Mouse (Mus musculus): ENCODE data around the gene Smyd1. TPM values are rescaled to one million over a fixed set of nuclear protein-coding genes. Genes with fewer than 3 reads are reported as not detected.

The Smyd1 gene
- polyA plus RNA-seq, 1 experiment from 2014 or later = 0.56 TPM

DNA sequence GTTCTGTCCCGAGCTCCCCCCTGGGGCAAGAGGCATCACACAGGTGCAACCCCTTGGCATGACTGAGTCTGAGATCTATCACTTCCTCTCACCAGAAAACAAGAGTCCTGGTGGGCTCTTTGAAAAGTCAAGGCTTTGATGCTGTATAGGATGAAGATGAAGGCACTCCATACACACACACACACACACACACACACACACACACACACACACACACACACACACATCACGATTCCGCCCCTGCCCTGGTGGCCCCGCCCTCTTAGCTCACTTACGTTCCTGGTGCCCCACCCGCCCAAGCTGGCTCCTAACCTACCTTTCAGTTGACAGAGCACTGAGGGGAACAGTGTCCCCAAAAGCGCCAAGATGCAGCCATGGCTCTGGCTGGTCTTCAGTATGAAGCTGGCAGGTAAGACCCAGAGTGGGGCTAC is 473 bp upstream of the Smyd1 start, which contains the start of gene Cd8b1:
Gene Cd8b1 (plus strand): TSS at position 298 of the 431 bp plus-strand sequence.
- Histone ChIP-seq H3K27ac (replicated peaks) (no peak within 1 kb of the TSS), H3K4me3 (ENCODE audit: low read depth, low read length) (no peak within 1 kb of the TSS), H3K4me2 (replicated peaks; ENCODE audit: low read depth) (no peak within 1 kb of the TSS), H3K9me3 (ENCODE audit: control insufficient read depth, low read length) (no peaks in the 10 kb centered on the region), H3K36me3 (ENCODE audit: control insufficient read depth, insufficient read depth, low read length) (no peaks in the 10 kb centered on the region), H3K9ac (ENCODE audit: low read length) (no peak within 1 kb of the TSS), H3K4me1 (replicated peaks; ENCODE audit: control insufficient read depth, insufficient read depth) (no peaks in the 10 kb centered on the region), H3K27me3 (ENCODE audit: control insufficient read depth, insufficient read depth, low read length) (no peaks in the 10 kb centered on the region)
- WGBS = 78% methylated on average over 7 of the region's 7 CpGs
- ATAC-seq (ENCODE audit: low FRiP score, low TSS enrichment) (no peak), DNase-seq (ENCODE audit: low spot score) (peak; percentile 27)
- TF ChIP-seq EP300 (optimal IDR thresholded peaks at IDR 0.05) (no peak), CTCF (IDR thresholded peaks at IDR 0.05; ENCODE audit: low read depth) (no peak)

DNA sequence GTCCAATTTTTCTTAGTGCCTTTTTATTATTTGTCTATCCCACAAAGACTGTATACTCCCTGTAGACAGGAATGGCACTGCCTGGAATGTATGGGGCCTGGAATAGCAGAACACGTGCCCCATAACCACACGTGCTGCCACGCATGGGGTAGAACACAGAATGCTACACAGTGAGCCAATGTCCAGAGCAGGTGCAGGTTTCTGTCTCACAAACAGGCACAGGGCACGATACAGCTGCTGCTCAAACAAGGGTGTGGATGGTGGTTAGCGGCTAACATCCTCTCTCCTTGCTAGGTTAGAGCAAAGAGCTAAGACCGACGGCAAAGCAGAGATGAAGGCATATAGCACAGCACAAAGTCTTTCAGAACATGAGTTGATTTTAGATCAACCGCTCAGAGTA is 14.5 kb downstream of the Smyd1 start:
- H3K27ac ChIP-seq (replicated peaks) = no peak overlapping the region
- no peak for DNase-seq (ENCODE audit: low spot score)
- TF ChIP-seq CTCF (IDR thresholded peaks at IDR 0.05; ENCODE audit: low read depth) = no peak
- no peak for TF ChIP-seq EP300 (optimal IDR thresholded peaks at IDR 0.05)
- H3K4me3 ChIP-seq (ENCODE audit: low read depth, low read length) = no peak overlapping the region
- no peaks in the 10 kb centered on the region for H3K27me3 ChIP-seq (ENCODE audit: control insufficient read depth, insufficient read depth, low read length)
- H3K9me3 ChIP-seq (ENCODE audit: control insufficient read depth, low read length) = no peaks in the 10 kb centered on the region
- H3K36me3 ChIP-seq (ENCODE audit: control insufficient read depth, insufficient read depth, low read length) = no peaks in the 10 kb centered on the region
- 75% methylated on average over 8 of the region's 8 CpGs for WGBS
- no peak overlapping the region for H3K9ac ChIP-seq (ENCODE audit: low read length)
- H3K4me2 ChIP-seq (replicated peaks; ENCODE audit: low read depth) = no peak overlapping the region
- ATAC-seq (ENCODE audit: low FRiP score, low TSS enrichment) = no peak
- no peaks in the 10 kb centered on the region for H3K4me1 ChIP-seq (replicated peaks; ENCODE audit: control insufficient read depth, insufficient read depth)

- peak; percentile 15 for DNase-seq (ENCODE audit: low spot score)
- Histone ChIP-seq H3K27me3 (ENCODE audit: control insufficient read depth, insufficient read depth, low read length) (no peaks in the 10 kb centered on the region), H3K27ac (replicated peaks) (no peak overlapping the region), H3K4me2 (replicated peaks; ENCODE audit: low read depth) (no peak overlapping the region), H3K36me3 (ENCODE audit: control insufficient read depth, insufficient read depth, low read length) (no peaks in the 10 kb centered on the region), H3K4me3 (ENCODE audit: low read depth, low read length) (no peak overlapping the region), H3K9ac (ENCODE audit: low read length) (no peak overlapping the region), H3K4me1 (replicated peaks; ENCODE audit: control insufficient read depth, insufficient read depth) (no peaks in the 10 kb centered on the region), H3K9me3 (ENCODE audit: control insufficient read depth, low read length) (no peaks in the 10 kb centered on the region)
- peak; percentile 60 for TF ChIP-seq CTCF (IDR thresholded peaks at IDR 0.05; ENCODE audit: low read depth)
- TF ChIP-seq EP300 (optimal IDR thresholded peaks at IDR 0.05) = no peak
- no peak for ATAC-seq (ENCODE audit: low FRiP score, low TSS enrichment)
- whole genome bisulfite sequencing = 51% methylated on average over 6 of the region's 6 CpGs
These were observed 19.8 kb downstream of the Smyd1 start for GRCm38 (mm10) chr6:71302097-71302731.

- Histone ChIP-seq H3K4me2 (replicated peaks; ENCODE audit: low read depth) (no peak overlapping the region), H3K9me3 (ENCODE audit: control insufficient read depth, low read length) (no peaks in the 10 kb centered on the region), H3K4me1 (replicated peaks; ENCODE audit: control insufficient read depth, insufficient read depth) (no peaks in the 10 kb centered on the region), H3K27ac (replicated peaks) (no peak overlapping the region), H3K4me3 (ENCODE audit: low read depth, low read length) (no peak overlapping the region), H3K9ac (ENCODE audit: low read length) (no peak overlapping the region), H3K27me3 (ENCODE audit: control insufficient read depth, insufficient read depth, low read length) (no peaks in the 10 kb centered on the region), H3K36me3 (ENCODE audit: control insufficient read depth, insufficient read depth, low read length) (no peaks in the 10 kb centered on the region)
- no peak for ATAC-seq (ENCODE audit: low FRiP score, low TSS enrichment)
- WGBS = 45% methylated on average over 3 of the region's 3 CpGs
- peak; percentile 36 for DNase-seq (ENCODE audit: low spot score)
- TF ChIP-seq CTCF (IDR thresholded peaks at IDR 0.05; ENCODE audit: low read depth) (peak; percentile 70), EP300 (optimal IDR thresholded peaks at IDR 0.05) (no peak)
These were observed 23.3 kb downstream of the Smyd1 start for GRCm38 (mm10) chr6:71298751-71299150.

- WGBS = 68% methylated on average over 2 of the region's 2 CpGs
- no peak for ATAC-seq (ENCODE audit: low FRiP score, low TSS enrichment)
- no peak for TF ChIP-seq EP300 (optimal IDR thresholded peaks at IDR 0.05)
- no peak for TF ChIP-seq CTCF (IDR thresholded peaks at IDR 0.05; ENCODE audit: low read depth)
These were observed 24.0 kb downstream of the Smyd1 start for GRCm38 (mm10) chr6:71298051-71298450.

GRCm38 (mm10) chr6:71295303-71295702 is 26.7 kb downstream of the Smyd1 start:
- Histone ChIP-seq H3K27ac (replicated peaks) (no peak overlapping the region), H3K4me2 (replicated peaks; ENCODE audit: low read depth) (no peak overlapping the region), H3K4me3 (ENCODE audit: low read depth, low read length) (no peak overlapping the region), H3K27me3 (ENCODE audit: control insufficient read depth, insufficient read depth, low read length) (no peaks in the 10 kb centered on the region), H3K9ac (ENCODE audit: low read length) (no peak overlapping the region), H3K36me3 (ENCODE audit: control insufficient read depth, insufficient read depth, low read length) (no peaks in the 10 kb centered on the region), H3K4me1 (replicated peaks; ENCODE audit: control insufficient read depth, insufficient read depth) (no peaks in the 10 kb centered on the region), H3K9me3 (ENCODE audit: control insufficient read depth, low read length) (no peaks in the 10 kb centered on the region)
- ATAC-seq (ENCODE audit: low FRiP score, low TSS enrichment) (no peak), DNase-seq (ENCODE audit: low spot score) (no peak)
- 75% methylated on average over 6 of the region's 6 CpGs for WGBS
- TF ChIP-seq EP300 (optimal IDR thresholded peaks at IDR 0.05) (no peak), CTCF (IDR thresholded peaks at IDR 0.05; ENCODE audit: low read depth) (peak; percentile 33)

More at GRCm38 (mm10) chr6:71298051-71298450, 24.0 kb downstream of the Smyd1 start:
- Histone ChIP-seq H3K4me3 (ENCODE audit: low read depth, low read length) (no peak overlapping the region), H3K4me2 (replicated peaks; ENCODE audit: low read depth) (no peak overlapping the region), H3K9ac (ENCODE audit: low read length) (no peak overlapping the region), H3K27me3 (ENCODE audit: control insufficient read depth, insufficient read depth, low read length) (no peaks in the 10 kb centered on the region), H3K9me3 (ENCODE audit: control insufficient read depth, low read length) (no peaks in the 10 kb centered on the region), H3K27ac (replicated peaks) (no peak overlapping the region), H3K36me3 (ENCODE audit: control insufficient read depth, insufficient read depth, low read length) (no peaks in the 10 kb centered on the region), H3K4me1 (replicated peaks; ENCODE audit: control insufficient read depth, insufficient read depth) (no peaks in the 10 kb centered on the region)
- no peak for DNase-seq (ENCODE audit: low spot score)
